9 mouse cellular contexts compared by ENCODE assay signal in the genomic region with DNA sequence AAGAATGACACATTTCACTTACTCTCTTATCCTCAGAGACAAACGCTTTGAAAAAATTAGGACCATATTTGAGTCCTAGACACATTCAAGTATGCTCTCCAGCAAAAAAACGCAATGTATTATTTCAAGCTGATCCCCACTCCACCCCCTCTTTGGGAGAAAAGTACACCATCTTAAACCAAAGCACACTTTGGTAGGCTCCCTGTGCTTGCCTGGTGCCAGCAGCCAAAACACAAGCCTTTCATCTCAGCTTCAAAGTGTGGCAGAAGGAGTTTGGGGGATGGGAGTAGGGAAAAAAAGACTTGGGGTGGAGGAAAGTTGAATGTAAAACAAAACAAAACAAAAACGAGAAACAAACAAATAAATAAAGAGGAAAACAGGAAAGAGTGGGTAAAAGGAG.
DNase-seq lines count a peak whose midpoint lies in the region; ATAC-seq and TF ChIP-seq lines count a peak whose summit lies in the region.
"Had no signal": no experiment of that assay in that cellular context is flagged by ENCODE, and none has a peak within 500 bp of the region (broad histone marks: within the 10 kb centered on the region; RNA-seq: fewer than 3 reads in every experiment).

No protein-coding gene starts in this region.

- no peak for TF ChIP-seq POLR2A in lung, adult 2 months (IDR thresholded peaks at IDR 0.05; ENCODE audit: borderline replicate concordance, extremely low read depth, low read depth, low read length)

- DNase-seq in lung, adult 2 months = no peak
- peak; percentile 18 for DNase-seq in fibroblast of lung, adult 2 months (ENCODE audit: low read depth)
- peak; percentile 16 for DNase-seq in hindbrain, postnatal 0 days (ENCODE audit: low spot score)
- no peak for DNase-seq in left cerebral cortex, postnatal 4 days

- peaks cover 6% of the 10 kb centered on the region for H3K4me1 ChIP-seq in lung, embryonic 15.5 days
- no peaks in the 10 kb centered on the region for H3K4me1 ChIP-seq in lung, adult 2 months (ENCODE audit: control insufficient read depth, insufficient read depth, low read length)
- 0 out of 2 replicates have a peak, but pooled peaks cover 5% of the 10 kb centered on the region for H3K4me1 ChIP-seq in hindbrain, postnatal 0 days (ENCODE audit: insufficient read depth, low read length)
- peaks cover 5% of the 10 kb centered on the region for H3K4me1 ChIP-seq in neural tube, embryonic 14.5 days (ENCODE audit: control insufficient read depth, insufficient read depth, low read length)

- no peak overlapping the region for H3K27ac ChIP-seq in lung, embryonic 15.5 days
- H3K27ac ChIP-seq in hindbrain, postnatal 0 days = no peak overlapping the region
- H3K27ac ChIP-seq in neural tube, embryonic 14.5 days (ENCODE audit: low read depth, low read length) = no peak overlapping the region
- H3K27ac ChIP-seq: macrophage had no signal

- H3K4me2 ChIP-seq in lung, embryonic 15.5 days = peak overlapping the region; percentile 53
- H3K4me2 ChIP-seq in hindbrain, postnatal 0 days (ENCODE audit: low read depth, low read length) = peak overlapping the region; percentile 55
- peak overlapping the region; percentile 43; the same call in 1 of the 2 replicates for H3K4me2 ChIP-seq in neural tube, embryonic 14.5 days (ENCODE audit: low read depth, low read length)

- intact Hi-C loops in left cerebral cortex, postnatal 4 days (cut with DNase I) = no loop called here

- peak overlapping the region; percentile 15; the same call in 1 of the 2 replicates for H3K4me3 ChIP-seq in lung, embryonic 15.5 days
- no peak overlapping the region for H3K4me3 ChIP-seq in lung, adult 2 months (replicated peaks; ENCODE audit: extremely low read depth, low read depth, low read length)
- peak overlapping the region; percentile 19 for H3K4me3 ChIP-seq in hindbrain, postnatal 0 days (ENCODE audit: low read length)
- H3K4me3 ChIP-seq in neural tube, embryonic 14.5 days (ENCODE audit: low read depth, low read length) = no peak overlapping the region

- H3K9me3 ChIP-seq in lung, embryonic 15.5 days = no peaks in the 10 kb centered on the region
- no peaks in the 10 kb centered on the region for H3K9me3 ChIP-seq in hindbrain, postnatal 0 days (ENCODE audit: low read length)
- H3K9me3 ChIP-seq in neural tube, embryonic 14.5 days (ENCODE audit: control insufficient read depth, low read length) = no peaks in the 10 kb centered on the region

- no peak for TF ChIP-seq CTCF in lung, adult 2 months (IDR thresholded peaks at IDR 0.05; ENCODE audit: insufficient read depth, low read length)
- TF ChIP-seq CTCF in hindbrain, postnatal 0 days (IDR thresholded peaks at IDR 0.05; ENCODE audit: low read depth) = no peak

- no peaks in the 10 kb centered on the region for H3K36me3 ChIP-seq in lung, embryonic 15.5 days
- H3K36me3 ChIP-seq in hindbrain, postnatal 0 days (ENCODE audit: insufficient read depth, low read length) = no peaks in the 10 kb centered on the region
- H3K36me3 ChIP-seq in neural tube, embryonic 14.5 days (ENCODE audit: control insufficient read depth, insufficient read depth, low read length) = no peaks in the 10 kb centered on the region

- peak; percentile 46; the same call in 1 of the 2 replicates for ATAC-seq in lung, embryonic 15.5 days (ENCODE audit: borderline replicate concordance, extremely low read depth, low FRiP score, low TSS enrichment)
- no peak for ATAC-seq in hindbrain, postnatal 0 days
- no peak for ATAC-seq in neural tube, embryonic 14.5 days (ENCODE audit: low read depth)
- no peak for ATAC-seq in cerebellum, adult (ENCODE audit: insufficient number of reproducible peaks, low FRiP score, low TSS enrichment)
- ATAC-seq in megakaryocyte-erythroid progenitor cell, adult 5-6 weeks (replicated peaks; ENCODE audit: low FRiP score, low TSS enrichment, poor library complexity, severe bottlenecking) = no peak

- 7% methylated on average over 3 of the region's 3 CpGs for whole genome bisulfite sequencing in lung, embryonic 15.5 days
- 22% methylated on average over 3 of the region's 3 CpGs for WGBS in lung, adult 2 months
- WGBS in hindbrain, postnatal 0 days = 12% methylated on average over 3 of the region's 3 CpGs
- WGBS in neural tube, embryonic 14.5 days = 15% methylated on average over 3 of the region's 3 CpGs

- no peaks in the 10 kb centered on the region for H3K27me3 ChIP-seq in lung, embryonic 15.5 days
- H3K27me3 ChIP-seq in hindbrain, postnatal 0 days (ENCODE audit: insufficient read depth, low read length) = no peaks in the 10 kb centered on the region
- no peaks in the 10 kb centered on the region for H3K27me3 ChIP-seq in neural tube, embryonic 14.5 days (ENCODE audit: control insufficient read depth, insufficient read depth, low read length)

- no peak overlapping the region for H3K9ac ChIP-seq in lung, embryonic 15.5 days
- H3K9ac ChIP-seq in hindbrain, postnatal 0 days (replicated peaks; ENCODE audit: low read length) = no peak overlapping the region
- no peak overlapping the region for H3K9ac ChIP-seq in neural tube, embryonic 14.5 days (replicated peaks; ENCODE audit: low read depth, low read length)

Comparison
In these comparisons a context has a peak if more than half of its experiments do, and no peak if none do; other contexts are left out.
1. H3K4me3 ChIP-seq: peak in lung, embryonic 15.5 days (single experiment) and hindbrain, postnatal 0 days (single experiment); none in lung, adult 2 months (single experiment) and neural tube, embryonic 14.5 days (single experiment).
2. DNase-seq: peak in fibroblast of lung, adult 2 months (single experiment) and hindbrain, postnatal 0 days (single experiment); none in lung, adult 2 months (single experiment) and left cerebral cortex, postnatal 4 days (single experiment).
3. Peak in every context shown above with its lines, with median percentiles within 50 percentile points of each other: H3K4me2 ChIP-seq.